Mouse (Mus musculus) spleen, adult 2 months (tissue): Measurements from ENCODE around the gene Optc.

Source experiments
- CTCF ChIP-seq: fragments of 200-500 bp; IDR thresholded peaks from 2 replicates; pipeline ENCODE4 v1.5.1; 2011; ENCODE audit warnings: mild to moderate bottlenecking, inconsistent platforms; ENCODE audit not compliant: insufficient read depth, insufficient read length, insufficient replicate concordance; ENCODE audit errors: extremely low read depth
- POLR2A ChIP-seq: fragments of 200-500 bp; IDR thresholded peaks from 2 replicates; pipeline ENCODE4 v1.6.1; 2011; ENCODE audit warnings: low read depth, low read length, inconsistent platforms

GRCm38 (mm10) chr1:133907949-133908658, at the start of gene Optc:
- TF ChIP-seq POLR2A, result no peak
- TF ChIP-seq CTCF, result no peak
